ENCODE assay signal across 18 mouse cellular contexts in genomic region chr12:15064351-15064750, GRCm38 (mm10).
"Had no signal": no experiment of that assay in that cellular context is flagged by ENCODE, and none has a peak within 500 bp of the region (broad histone marks: within the 10 kb centered on the region; RNA-seq: fewer than 3 reads in every experiment).

No protein-coding gene starts in this region.

- H3K27ac ChIP-seq: kidney, postnatal 0 days; limb, embryonic 10.5 days; limb, embryonic 13.5 days; liver, embryonic 12.5 days; liver, embryonic 15.5 days; lung, embryonic 15.5 days; stomach, postnatal 0 days had no signal

- H3K4me1 ChIP-seq: limb, embryonic 10.5 days; limb, embryonic 13.5 days; liver, embryonic 12.5 days; liver, embryonic 15.5 days; lung, embryonic 15.5 days; megakaryocyte, embryonic 14.5 days had no signal

- H3K27me3 ChIP-seq: limb, embryonic 13.5 days; liver, embryonic 12.5 days; liver, embryonic 15.5 days; lung, embryonic 15.5 days; megakaryocyte, embryonic 14.5 days had no signal

- H3K9ac ChIP-seq: limb, embryonic 13.5 days; liver, embryonic 12.5 days; liver, embryonic 15.5 days; lung, embryonic 15.5 days had no signal

- H3K4me3 ChIP-seq: limb, embryonic 10.5 days; limb, embryonic 13.5 days; liver, embryonic 12.5 days; liver, embryonic 15.5 days; lung, embryonic 15.5 days; megakaryocyte, embryonic 14.5 days had no signal

- H3K9me3 ChIP-seq: limb, embryonic 10.5 days; limb, embryonic 13.5 days; liver, embryonic 12.5 days; liver, embryonic 15.5 days; lung, embryonic 15.5 days; megakaryocyte, embryonic 14.5 days had no signal

- ATAC-seq: liver, embryonic 12.5 days had no signal

- H3K4me2 ChIP-seq: limb, embryonic 13.5 days; liver, embryonic 12.5 days; liver, embryonic 15.5 days; lung, embryonic 15.5 days; midbrain, embryonic 11.5 days had no signal

- DNase-seq: kidney, adult 2 months; kidney, postnatal 25 days; liver; lung, adult 18-20 months; lung, postnatal 10 days; lung, postnatal 36 days; midbrain, embryonic 14.5 days; thymus, adult 2 months; thymus, postnatal 25 days had no signal

- H3K36me3 ChIP-seq: limb, embryonic 10.5 days; limb, embryonic 13.5 days; liver, embryonic 12.5 days; liver, embryonic 15.5 days; lung, embryonic 15.5 days had no signal
